Mouse (Mus musculus) midbrain, embryonic 16.5 days (tissue): Measurements from ENCODE around the gene Nhsl2. TPM values are rescaled to one million over a fixed set of nuclear protein-coding genes. Genes with fewer than 3 reads are reported as not detected.

Experiments
- ATAC-seq: fragments of 200-750 bp; cut with Nextera tagmentation; 2 replicates; pipeline ENCODE4 v1.8.0; 2017; ENCODE audit warnings: moderate TSS enrichment
- H3K27ac ChIP-seq: fragments of 300-500 bp; sonication (generic); 2 replicates; pipeline ENCODE4 v1.5.1; 2014; ENCODE audit warnings: mild to moderate bottlenecking, low read length, mixed read lengths
- H3K27me3 ChIP-seq: fragments of 300-500 bp; sonication (generic); 2 replicates; pipeline ENCODE4 v1.6.1; 2014; ENCODE audit warnings: low read depth, low read length, mixed read lengths; ENCODE audit not compliant: control insufficient read depth, insufficient read depth
- H3K36me3 ChIP-seq: fragments of 300-500 bp; sonication (generic); 2 replicates; pipeline ENCODE4 v1.6.1; 2014; ENCODE audit warnings: mild to moderate bottlenecking, low read length, moderate library complexity, mixed read lengths; ENCODE audit not compliant: control insufficient read depth, insufficient read depth
- H3K4me1 ChIP-seq: fragments of 300-500 bp; sonication (generic); 2 replicates; pipeline ENCODE4 v1.6.1; 2014; ENCODE audit warnings: mild to moderate bottlenecking, low read length, mixed read lengths; ENCODE audit not compliant: control insufficient read depth, insufficient read depth
- H3K4me2 ChIP-seq: fragments of 300-500 bp; sonication (generic); 2 replicates; pipeline ENCODE4 v1.6.1; 2014; ENCODE audit warnings: mild to moderate bottlenecking, low read length, mixed read lengths
- H3K4me3 ChIP-seq: fragments of 300-500 bp; sonication (generic); 2 replicates; pipeline ENCODE4 v1.5.1; 2014; ENCODE audit warnings: low read depth, mild to moderate bottlenecking, low read length, moderate library complexity, mixed read lengths
- H3K9ac ChIP-seq: fragments of 300-500 bp; sonication (generic); 2 replicates; pipeline ENCODE4 v1.6.1; 2014; ENCODE audit warnings: low read depth, low read length, mixed read lengths
- H3K9me3 ChIP-seq: fragments of 300-500 bp; sonication (generic); replicated peaks from 2 replicates; pipeline ENCODE4 v1.6.1; 2014; ENCODE audit warnings: mild to moderate bottlenecking, low read length, mixed read lengths; ENCODE audit not compliant: control insufficient read depth, poor library complexity, severe bottlenecking
- WGBS: fragments of 180-500 bp; shearing (Covaris S2); extraction: QIAGEN DNeasy Blood & Tissue Kit; methylation state at CpG from one replicate; pipeline ENCODE4 v1.1.7; 2014; 5-methylcytosine and 5-hydroxymethylcytosine counted together
- polyA plus RNA-seq: library from polyadenylated mRNA; unstranded; fragments of >200 nt; fragmentation: Nextera tagmentation; extraction: Ambion mirVana; gene quantifications from 2 replicates; pipeline ENCODE4 v1.2.1, GENCODE M21; 2015

The Nhsl2 gene
- polyA plus RNA-seq, 1 experiment from 2014 or later, result 6.0 TPM

GRCm38 (mm10) chrX:101932244-101932643 lies 83.1 kb downstream of the Nhsl2 start:
- no peaks in the 10 kb centered on the region for H3K36me3 ChIP-seq
- H3K9me3 ChIP-seq, result no peaks in the 10 kb centered on the region
- no peak overlapping the region for H3K9ac ChIP-seq
- H3K27me3 ChIP-seq, result peaks cover 4% of the 10 kb centered on the region
- H3K4me3 ChIP-seq, result no peak overlapping the region
- no peak for ATAC-seq
- H3K4me1 ChIP-seq, result no peaks in the 10 kb centered on the region
- H3K4me2 ChIP-seq, result no peak overlapping the region
- WGBS, result 89% methylated on average over 7 of the region's 7 CpGs
- H3K27ac ChIP-seq, result no peak overlapping the region

GRCm38 (mm10) chrX:101933346-101933745 lies 84.2 kb downstream of the Nhsl2 start:
- Histone ChIP-seq H3K4me3 (no peak overlapping the region), H3K27ac (no peak overlapping the region), H3K4me1 (no peaks in the 10 kb centered on the region), H3K27me3 (peaks cover 4% of the 10 kb centered on the region), H3K36me3 (no peaks in the 10 kb centered on the region), H3K4me2 (no peak overlapping the region), H3K9ac (no peak overlapping the region), H3K9me3 (no peaks in the 10 kb centered on the region)
- no peak for ATAC-seq
- WGBS, result 84% methylated on average over 5 of the region's 5 CpGs

GRCm38 (mm10) chrX:101935291-101935840 lies 86.2 kb downstream of the Nhsl2 start:
- ATAC-seq, result no peak
- H3K4me3 ChIP-seq, result no peak overlapping the region
- no peak overlapping the region for H3K4me2 ChIP-seq
- H3K9ac ChIP-seq, result no peak overlapping the region
- 53% methylated on average over 3 of the region's 3 CpGs for WGBS
- H3K27me3 ChIP-seq, result peaks cover 4% of the 10 kb centered on the region
- no peaks in the 10 kb centered on the region for H3K4me1 ChIP-seq
- H3K27ac ChIP-seq, result no peak overlapping the region
- no peaks in the 10 kb centered on the region for H3K9me3 ChIP-seq
- no peaks in the 10 kb centered on the region for H3K36me3 ChIP-seq

GRCm38 (mm10) chrX:101939486-101939885 lies 90.3 kb downstream of the Nhsl2 start:
- Histone ChIP-seq H3K27ac (no peak overlapping the region), H3K4me1 (no peaks in the 10 kb centered on the region), H3K27me3 (peaks cover 14% of the 10 kb centered on the region), H3K9me3 (no peaks in the 10 kb centered on the region), H3K4me3 (no peak overlapping the region), H3K4me2 (no peak overlapping the region), H3K9ac (no peak overlapping the region), H3K36me3 (no peaks in the 10 kb centered on the region)
- no peak for ATAC-seq
- 91% methylated on average over 5 of the region's 5 CpGs for WGBS

GRCm38 (mm10) chrX:101942461-101942896 lies 93.3 kb downstream of the Nhsl2 start:
- peak; percentile 89 for ATAC-seq
- Histone ChIP-seq H3K4me2 (no peak overlapping the region), H3K9ac (no peak overlapping the region), H3K4me1 (no peaks in the 10 kb centered on the region), H3K9me3 (no peaks in the 10 kb centered on the region), H3K36me3 (no peaks in the 10 kb centered on the region), H3K27ac (no peak overlapping the region), H3K4me3 (no peak overlapping the region), H3K27me3 (peaks cover 14% of the 10 kb centered on the region)
- WGBS, result 14% methylated on average over 6 of the region's 6 CpGs

GRCm38 (mm10) chrX:101943743-101944142 lies 94.6 kb downstream of the Nhsl2 start:
- H3K36me3 ChIP-seq, result no peaks in the 10 kb centered on the region
- WGBS, result 65% methylated on average over 2 of the region's 2 CpGs
- H3K9ac ChIP-seq, result no peak overlapping the region
- H3K4me1 ChIP-seq, result no peaks in the 10 kb centered on the region
- H3K9me3 ChIP-seq, result no peaks in the 10 kb centered on the region
- no peak for ATAC-seq
- H3K27me3 ChIP-seq, result peaks cover 14% of the 10 kb centered on the region; the same call in 1 of the 2 replicates
- H3K27ac ChIP-seq, result no peak overlapping the region
- no peak overlapping the region for H3K4me3 ChIP-seq
- H3K4me2 ChIP-seq, result no peak overlapping the region

GRCm38 (mm10) chrX:101944761-101945330 lies 95.7 kb downstream of the Nhsl2 start:
- no peak overlapping the region for H3K9ac ChIP-seq
- peaks cover 14% of the 10 kb centered on the region; the same call in 1 of the 2 replicates for H3K27me3 ChIP-seq
- H3K36me3 ChIP-seq, result no peaks in the 10 kb centered on the region
- H3K27ac ChIP-seq, result no peak overlapping the region
- no peak overlapping the region for H3K4me2 ChIP-seq
- no peak overlapping the region for H3K4me3 ChIP-seq
- no peaks in the 10 kb centered on the region for H3K9me3 ChIP-seq
- 74% methylated on average over 2 of the region's 2 CpGs for WGBS
- no peak for ATAC-seq
- H3K4me1 ChIP-seq, result no peaks in the 10 kb centered on the region

- H3K27me3 ChIP-seq, result peaks cover 3% of the 10 kb centered on the region; the same call in 1 of the 2 replicates
- 77% methylated on average over 6 of the region's 6 CpGs for WGBS
- no peak overlapping the region for H3K27ac ChIP-seq
- no peak for ATAC-seq
- no peak overlapping the region for H3K4me3 ChIP-seq
- H3K9me3 ChIP-seq, result no peaks in the 10 kb centered on the region
- no peak overlapping the region for H3K9ac ChIP-seq
- H3K4me2 ChIP-seq, result no peak overlapping the region
- no peaks in the 10 kb centered on the region for H3K4me1 ChIP-seq
- H3K36me3 ChIP-seq, result no peaks in the 10 kb centered on the region
Observed at GRCm38 (mm10) chrX:101952436-101952835, 103.3 kb downstream of the Nhsl2 start.

GRCm38 (mm10) chrX:101953256-101953655 lies 104.1 kb downstream of the Nhsl2 start:
- 80% methylated on average over 2 of the region's 2 CpGs for WGBS
- no peak overlapping the region for H3K9ac ChIP-seq
- no peak for ATAC-seq

More at GRCm38 (mm10) chrX:101953256-101953655, 104.1 kb downstream of the Nhsl2 start:
- H3K4me1 ChIP-seq, result no peaks in the 10 kb centered on the region
- no peaks in the 10 kb centered on the region for H3K9me3 ChIP-seq
- H3K27me3 ChIP-seq, result peaks cover 3% of the 10 kb centered on the region; the same call in 1 of the 2 replicates
- no peaks in the 10 kb centered on the region for H3K36me3 ChIP-seq
- no peak overlapping the region for H3K4me3 ChIP-seq
- H3K4me2 ChIP-seq, result no peak overlapping the region
- no peak overlapping the region for H3K27ac ChIP-seq
